Mouse (Mus musculus) kidney, adult 2 months (tissue): ENCODE data around the gene Tesk2.

ENCODE experiments used
- CTCF ChIP-seq: fragments of 200-500 bp; conservative IDR thresholded peaks from 2 replicates; pipeline ENCODE4 v1.5.1; 2011; ENCODE audit warnings: low read depth, mild to moderate bottlenecking, control low read depth, low read length, moderate library complexity, mixed read lengths; ENCODE audit not compliant: insufficient read depth, insufficient read length
- POLR2A ChIP-seq: fragments of 200-500 bp; IDR thresholded peaks from one replicate; pipeline ENCODE4 v1.6.1; 2011; ENCODE audit warnings: low read depth, low read length, control low read depth

DNA sequence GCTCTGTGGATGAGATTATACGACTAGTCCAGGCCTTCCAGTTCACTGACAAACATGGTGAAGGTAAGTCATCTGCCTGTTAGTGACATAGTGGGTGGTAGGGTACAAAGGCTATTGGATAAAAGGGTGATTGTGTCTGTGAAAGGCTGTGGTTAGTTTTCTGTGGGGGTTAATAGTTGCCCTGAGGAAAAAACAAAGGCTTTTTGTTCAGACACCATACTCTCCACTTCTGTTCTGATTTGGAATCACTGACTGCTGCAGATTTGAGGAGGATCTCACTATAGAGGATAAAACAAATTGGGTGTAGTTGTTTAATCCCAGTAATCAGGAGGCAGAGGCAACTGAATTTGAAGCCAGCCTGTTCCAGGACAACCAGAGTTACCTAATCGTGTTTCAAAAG is 27.0 kb upstream of the Tesk2 start:
- no peak for TF ChIP-seq POLR2A
- TF ChIP-seq CTCF = no peak
